Mouse (Mus musculus) bone marrow macrophage, adult 2 months (primary cell): ENCODE data around the gene Hist2h3c1.
"Not testable (repeated sequence)": the region's sequence is repeated elsewhere in the genome, so short reads cannot be mapped to it uniquely, and the experiment has no call there.

Source experiments
- CTCF ChIP-seq: IDR thresholded peaks from 2 replicates; pipeline ENCODE4 v1.5.1; 2012; ENCODE audit warnings: low read depth, mild to moderate bottlenecking, low read length, moderate library complexity
- POLR2A ChIP-seq: IDR thresholded peaks from 2 replicates; pipeline ENCODE4 v1.6.1; 2012; ENCODE audit warnings: mild to moderate bottlenecking, low read depth, low read length, borderline replicate concordance

- TF ChIP-seq CTCF = peak; percentile 95
- not testable (repeated sequence) for TF ChIP-seq POLR2A
Measured at GRCm38 (mm10) chr3:96287334-96287733, 40.8 kb downstream of the Hist2h3c1 start.
